Mouse (Mus musculus): ENCODE measurements around the gene Mapk8ip2. TPM values are rescaled to one million over a fixed set of nuclear protein-coding genes. Genes with fewer than 3 reads are reported as not detected.

The Mapk8ip2 gene
- total and polyA plus RNA-seq, 2 experiments from 2014 or later: 0.23 to 0.84 TPM

DNA sequence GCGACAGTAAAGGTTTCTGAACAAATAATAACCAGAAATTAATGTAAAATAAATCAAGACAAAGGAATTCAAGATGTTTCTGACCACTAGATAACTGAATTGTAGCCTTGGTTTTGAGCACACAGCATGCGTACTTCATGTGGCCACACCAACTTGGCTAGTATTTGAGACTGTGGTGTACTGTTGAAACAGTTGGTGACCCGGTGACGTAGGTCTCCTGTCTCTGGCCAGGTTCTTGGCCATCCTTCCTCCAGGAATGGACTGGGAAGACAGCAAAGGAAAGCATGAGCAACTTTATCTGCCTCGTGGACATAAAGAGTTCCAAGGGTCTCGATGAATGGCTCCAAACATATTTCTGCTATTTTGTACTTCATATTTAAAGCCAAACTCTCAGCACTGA, 21.9 kb upstream of the Mapk8ip2 start:
- Histone ChIP-seq H3K4me1 (ENCODE audit: control insufficient read depth, insufficient read depth) (peaks cover 19% of the 10 kb centered on the region), H3K4me2 (ENCODE audit: low read depth, low read length) (no peak overlapping the region), H3K4me3 (ENCODE audit: low read depth, low read length) (no peak overlapping the region), H3K27me3 (ENCODE audit: control insufficient read depth, insufficient read depth, low read length) (no peaks in the 10 kb centered on the region), H3K36me3 (replicated peaks; ENCODE audit: control insufficient read depth, insufficient read depth, low read length) (peaks cover 10% of the 10 kb centered on the region), H3K9ac (replicated peaks; ENCODE audit: low read depth, low read length) (no peak overlapping the region), H3K9me3 (replicated peaks; ENCODE audit: control insufficient read depth, low read length) (no peaks in the 10 kb centered on the region), H3K27ac (ENCODE audit: low read depth) (no peak overlapping the region)
- DNase-seq (ENCODE audit: low spot score): no peak
- no peak for ATAC-seq (ENCODE audit: insufficient read depth, low read depth)
- TF ChIP-seq EP300 (IDR thresholded peaks at IDR 0.05; ENCODE audit: low read depth): no peak
- no peak for TF ChIP-seq CTCF (IDR thresholded peaks at IDR 0.05; ENCODE audit: low read depth)
- 88% methylated on average over 6 of the region's 6 CpGs for WGBS

DNA sequence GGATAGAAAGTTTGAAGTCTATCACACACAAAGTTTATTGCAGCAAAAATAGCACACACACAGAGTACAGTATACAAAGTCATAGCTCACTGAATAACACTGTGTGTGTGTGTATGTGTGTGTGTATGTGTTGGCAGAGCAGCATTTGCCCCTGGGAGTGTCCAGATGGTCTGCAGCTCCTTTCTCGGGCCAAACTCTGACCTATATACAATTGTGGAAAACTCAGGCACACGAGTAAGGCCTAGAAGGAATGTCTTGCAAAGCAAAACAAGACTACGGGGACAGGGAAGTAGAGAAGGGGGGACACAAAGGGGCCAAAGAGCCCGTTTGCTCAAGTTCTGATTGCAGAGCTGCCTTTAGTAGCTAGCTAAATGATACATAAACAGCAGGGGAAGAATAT, 20.8 kb upstream of the Mapk8ip2 start:
- no peaks in the 10 kb centered on the region for H3K9me3 ChIP-seq (replicated peaks; ENCODE audit: control insufficient read depth, low read length)
- DNase-seq (ENCODE audit: low spot score): no peak
- H3K27ac ChIP-seq (ENCODE audit: low read depth): no peak overlapping the region
- H3K4me1 ChIP-seq (ENCODE audit: control insufficient read depth, insufficient read depth): peaks cover 13% of the 10 kb centered on the region; the same call in 1 of the 2 replicates
- H3K36me3 ChIP-seq (replicated peaks; ENCODE audit: control insufficient read depth, insufficient read depth, low read length): peaks cover 1% of the 10 kb centered on the region
- no peak overlapping the region for H3K4me2 ChIP-seq (ENCODE audit: low read depth, low read length)
- no peaks in the 10 kb centered on the region for H3K27me3 ChIP-seq (ENCODE audit: control insufficient read depth, insufficient read depth, low read length)
- 82% methylated on average over 4 of the region's 4 CpGs for WGBS
- no peak overlapping the region for H3K9ac ChIP-seq (replicated peaks; ENCODE audit: low read depth, low read length)
- H3K4me3 ChIP-seq (ENCODE audit: low read depth, low read length): no peak overlapping the region
- TF ChIP-seq CTCF (IDR thresholded peaks at IDR 0.05; ENCODE audit: low read depth) (no peak), EP300 (IDR thresholded peaks at IDR 0.05; ENCODE audit: low read depth) (no peak)
- ATAC-seq (ENCODE audit: insufficient read depth, low read depth): no peak

DNA sequence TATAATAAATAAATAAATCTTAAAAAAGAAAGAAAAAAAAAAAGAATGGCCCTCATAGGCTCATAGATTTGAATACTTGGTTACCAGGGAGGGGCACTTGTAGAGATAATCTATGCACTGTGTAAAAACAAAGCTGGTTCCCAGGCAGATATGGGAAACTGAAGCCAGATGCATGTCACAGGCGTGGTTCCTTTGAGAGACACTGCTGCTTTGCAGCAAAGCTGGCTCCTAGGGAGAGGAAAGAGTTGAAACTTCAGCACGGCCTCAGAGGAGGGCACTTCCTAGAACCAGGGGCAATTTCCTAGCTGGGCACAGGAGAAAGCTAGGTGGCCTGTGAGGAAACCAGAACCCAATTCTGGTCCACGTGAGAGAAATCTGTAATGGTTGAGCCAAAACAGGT, 19.6 kb upstream of the Mapk8ip2 start:
- Histone ChIP-seq H3K9ac (replicated peaks; ENCODE audit: low read depth, low read length) (no peak overlapping the region), H3K9me3 (replicated peaks; ENCODE audit: control insufficient read depth, low read length) (no peaks in the 10 kb centered on the region), H3K36me3 (replicated peaks; ENCODE audit: control insufficient read depth, insufficient read depth, low read length) (no peaks in the 10 kb centered on the region), H3K4me1 (ENCODE audit: control insufficient read depth, insufficient read depth) (peaks cover 4% of the 10 kb centered on the region; the same call in 1 of the 2 replicates), H3K4me3 (ENCODE audit: low read depth, low read length) (no peak overlapping the region), H3K27me3 (ENCODE audit: control insufficient read depth, insufficient read depth, low read length) (no peaks in the 10 kb centered on the region), H3K27ac (ENCODE audit: low read depth) (no peak overlapping the region), H3K4me2 (ENCODE audit: low read depth, low read length) (no peak overlapping the region)
- 63% methylated on average over 3 of the region's 3 CpGs for WGBS
- no peak for TF ChIP-seq EP300 (IDR thresholded peaks at IDR 0.05; ENCODE audit: low read depth)
- no peak for TF ChIP-seq CTCF (IDR thresholded peaks at IDR 0.05; ENCODE audit: low read depth)
- no peak for ATAC-seq (ENCODE audit: insufficient read depth, low read depth)
- DNase-seq (ENCODE audit: low spot score): no peak

DNA sequence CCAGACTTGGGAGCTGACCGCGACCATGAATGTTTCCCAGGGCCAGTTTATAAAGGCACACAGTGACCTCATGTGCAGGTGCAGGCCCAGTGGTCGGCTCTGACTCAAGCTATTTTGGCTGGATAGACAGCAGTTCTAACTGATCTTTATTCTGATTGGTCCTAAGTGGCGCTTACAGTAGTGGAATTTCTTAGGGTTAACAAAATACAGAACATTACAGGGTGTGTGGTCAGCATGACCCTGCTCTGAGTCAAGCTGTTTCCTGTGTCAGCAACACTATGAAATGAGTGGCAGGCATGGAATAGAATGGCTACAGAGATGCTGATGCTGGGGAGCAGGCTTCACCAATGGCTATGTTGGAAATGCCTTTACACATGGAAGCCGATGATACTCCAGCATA, 17.8 kb upstream of the Mapk8ip2 start:
- no peaks in the 10 kb centered on the region for H3K36me3 ChIP-seq (replicated peaks; ENCODE audit: control insufficient read depth, insufficient read depth, low read length)
- H3K4me1 ChIP-seq (ENCODE audit: control insufficient read depth, insufficient read depth): 0 out of 2 replicates have a peak, but pooled peaks cover 4% of the 10 kb centered on the region
- H3K9me3 ChIP-seq (replicated peaks; ENCODE audit: control insufficient read depth, low read length): no peaks in the 10 kb centered on the region
- H3K27me3 ChIP-seq (ENCODE audit: control insufficient read depth, insufficient read depth, low read length): no peaks in the 10 kb centered on the region
- no peak overlapping the region for H3K4me3 ChIP-seq (ENCODE audit: low read depth, low read length)
- H3K4me2 ChIP-seq (ENCODE audit: low read depth, low read length): no peak overlapping the region
- TF ChIP-seq EP300 (IDR thresholded peaks at IDR 0.05; ENCODE audit: low read depth) (no peak), CTCF (IDR thresholded peaks at IDR 0.05; ENCODE audit: low read depth) (no peak)
- WGBS: 76% methylated on average over 5 of the region's 5 CpGs
- ATAC-seq (ENCODE audit: insufficient read depth, low read depth) (no peak), DNase-seq (ENCODE audit: low spot score) (no peak)
- no peak overlapping the region for H3K9ac ChIP-seq (replicated peaks; ENCODE audit: low read depth, low read length)
- no peak overlapping the region for H3K27ac ChIP-seq (ENCODE audit: low read depth)

DNA sequence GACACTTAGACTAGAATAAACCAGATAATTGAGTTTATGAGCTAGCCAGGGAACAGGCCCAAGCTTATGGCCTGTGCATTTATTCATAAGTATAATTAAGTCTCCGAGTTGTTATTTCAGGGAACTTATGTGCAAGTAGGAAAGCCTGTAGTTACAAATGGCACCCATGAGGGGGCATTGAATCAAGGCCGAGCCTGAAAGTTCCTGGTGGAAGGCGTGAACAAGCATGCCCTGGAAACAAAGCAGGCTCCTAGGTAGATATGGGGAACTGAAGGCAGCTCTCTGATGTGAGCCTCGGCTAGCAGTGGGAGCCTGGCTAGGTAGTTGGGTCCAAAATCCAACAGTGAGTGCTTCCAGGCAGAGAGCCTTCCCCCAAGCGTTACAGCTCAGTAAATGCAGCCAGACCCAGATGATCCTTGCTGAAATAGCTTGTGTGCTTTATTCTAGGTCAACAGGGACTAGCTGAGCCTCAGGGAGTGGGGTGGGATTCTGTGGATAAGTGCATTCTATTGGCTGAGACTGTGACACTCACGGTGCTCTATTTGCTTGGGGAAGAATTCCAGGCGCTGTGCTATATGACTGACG, 11.1 kb upstream of the Mapk8ip2 start:
- WGBS: 39% methylated on average over 8 of the region's 8 CpGs
- no peaks in the 10 kb centered on the region for H3K36me3 ChIP-seq (replicated peaks; ENCODE audit: control insufficient read depth, insufficient read depth, low read length)
- H3K27ac ChIP-seq (ENCODE audit: low read depth): no peak overlapping the region
- TF ChIP-seq EP300 (IDR thresholded peaks at IDR 0.05; ENCODE audit: low read depth) (no peak), CTCF (IDR thresholded peaks at IDR 0.05; ENCODE audit: low read depth) (peak; percentile 30)
- no peak overlapping the region for H3K9ac ChIP-seq (replicated peaks; ENCODE audit: low read depth, low read length)
- H3K27me3 ChIP-seq (ENCODE audit: control insufficient read depth, insufficient read depth, low read length): no peaks in the 10 kb centered on the region
- H3K9me3 ChIP-seq (replicated peaks; ENCODE audit: control insufficient read depth, low read length): no peaks in the 10 kb centered on the region
- no peak for ATAC-seq (ENCODE audit: insufficient read depth, low read depth)
- no peaks in the 10 kb centered on the region for H3K4me1 ChIP-seq (ENCODE audit: control insufficient read depth, insufficient read depth)
- no peak overlapping the region for H3K4me3 ChIP-seq (ENCODE audit: low read depth, low read length)
- no peak overlapping the region for H3K4me2 ChIP-seq (ENCODE audit: low read depth, low read length)
- DNase-seq (ENCODE audit: low spot score): peak; percentile 25
